Mouse (Mus musculus): ENCODE measurements around the gene Maml2. TPM values are rescaled to one million over a fixed set of nuclear protein-coding genes. Genes with fewer than 3 reads are reported as not detected.

Gene Maml2
- total RNA-seq (2021): 1 to 10 TPM; 5.5 to 6.2 TPM

DNA sequence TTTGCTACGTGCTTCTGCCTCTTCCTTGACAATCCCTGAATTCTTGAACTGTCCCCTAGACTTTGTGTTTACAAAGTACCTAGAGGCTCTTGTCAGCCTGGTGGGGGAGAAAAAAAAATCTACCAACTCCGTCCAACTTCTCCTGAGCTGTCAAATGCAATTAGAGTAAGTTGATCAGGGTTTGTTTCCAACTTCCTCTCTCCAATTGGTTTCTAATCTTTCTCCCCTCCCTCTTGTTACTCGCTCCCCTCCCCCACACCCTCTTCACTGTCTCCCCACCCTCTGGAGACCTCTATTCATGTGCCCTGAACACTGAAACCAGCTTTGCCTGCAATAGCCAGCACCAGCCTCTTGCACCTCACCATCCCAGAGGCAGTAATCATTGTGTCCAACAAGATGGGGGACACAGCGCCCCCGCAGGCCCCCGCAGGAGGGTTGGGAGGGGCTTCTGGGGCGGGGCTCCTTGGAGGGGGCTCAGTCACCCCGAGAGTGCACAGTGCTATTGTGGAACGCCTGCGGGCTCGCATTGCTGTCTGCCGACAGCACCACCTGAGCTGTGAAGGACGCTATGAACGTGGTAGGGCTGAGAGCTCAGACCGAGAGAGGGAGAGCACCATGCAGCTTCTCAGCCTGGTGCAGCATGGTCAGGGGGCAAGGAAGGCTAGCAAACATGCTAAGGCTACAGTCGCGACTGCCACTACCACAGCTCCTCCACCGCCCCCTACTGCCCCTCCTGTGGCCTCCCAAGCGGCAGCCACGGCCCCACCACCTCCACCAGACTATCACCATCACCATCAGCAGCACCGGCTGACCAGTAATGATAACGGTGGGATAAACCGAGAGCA is at the start of gene Maml2:
Maml2 (plus strand) TSS at position 290 of the 845 bp plus-strand sequence.
- intact Hi-C loops (cut with DNase I): loop anchor here (2.0 to 5.0 kb wide), 2 partner anchors 171 to 419 kb away; no protein-coding TSS in a partner anchor
- DNase-seq (ENCODE audit: low spot score in 2 of 2): peak; percentile 24 to 30

DNA sequence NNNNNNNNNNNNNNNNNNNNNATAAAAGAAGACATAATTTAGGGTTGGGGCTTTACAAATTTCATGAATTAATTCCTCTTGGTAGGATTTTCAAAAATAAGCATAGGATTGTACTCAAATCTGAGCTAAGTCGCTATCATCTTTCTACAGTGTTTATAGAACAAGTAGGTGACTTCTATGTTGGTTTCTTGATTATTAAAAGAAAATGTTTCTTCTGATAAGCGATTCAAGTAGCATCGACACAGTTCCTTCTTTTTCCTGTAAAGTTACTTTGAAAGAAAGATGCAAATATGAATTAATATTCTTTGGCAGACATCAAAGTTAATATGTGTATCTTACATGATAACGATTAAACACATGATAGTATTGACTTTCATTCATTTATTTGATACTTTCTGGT is 49.7 kb upstream of the Maml2 start:
- intact Hi-C loops (cut with DNase I): no loop called here
- no peak for DNase-seq (ENCODE audit: low spot score in 2 of 2)

- no peak for DNase-seq (ENCODE audit: low spot score in 2 of 2)
- intact Hi-C loops (cut with DNase I): no loop called here
These were observed 46.5 kb upstream of the Maml2 start for GRCm38 (mm10) chr9:13251251-13251650.

GRCm38 (mm10) chr9:13256726-13257125 is 41.0 kb upstream of the Maml2 start:
- DNase-seq (ENCODE audit: low spot score in 2 of 2): no peak
- intact Hi-C loops (cut with DNase I): no loop called here

DNA sequence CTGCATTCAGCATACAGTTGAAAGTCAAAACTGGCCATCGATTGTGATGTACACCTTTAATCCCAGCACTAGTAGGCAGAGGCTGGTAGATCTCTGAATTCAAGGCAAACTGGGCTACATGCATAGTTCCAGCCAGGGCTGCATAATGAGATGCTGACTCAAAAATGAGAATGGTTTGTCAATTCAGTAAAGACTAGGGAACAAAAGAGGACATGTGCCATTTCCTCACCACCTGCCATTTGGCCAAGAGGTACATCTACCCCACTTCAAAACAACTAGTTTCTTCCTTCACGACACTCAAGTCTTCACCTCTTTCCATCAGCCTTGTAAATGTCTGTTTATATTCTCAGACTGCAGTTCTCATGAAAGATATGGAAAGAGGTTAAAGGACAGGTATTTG is 39.6 kb upstream of the Maml2 start:
- DNase-seq (ENCODE audit: low spot score in 2 of 2): no peak
- intact Hi-C loops (cut with DNase I): no loop called here

DNA sequence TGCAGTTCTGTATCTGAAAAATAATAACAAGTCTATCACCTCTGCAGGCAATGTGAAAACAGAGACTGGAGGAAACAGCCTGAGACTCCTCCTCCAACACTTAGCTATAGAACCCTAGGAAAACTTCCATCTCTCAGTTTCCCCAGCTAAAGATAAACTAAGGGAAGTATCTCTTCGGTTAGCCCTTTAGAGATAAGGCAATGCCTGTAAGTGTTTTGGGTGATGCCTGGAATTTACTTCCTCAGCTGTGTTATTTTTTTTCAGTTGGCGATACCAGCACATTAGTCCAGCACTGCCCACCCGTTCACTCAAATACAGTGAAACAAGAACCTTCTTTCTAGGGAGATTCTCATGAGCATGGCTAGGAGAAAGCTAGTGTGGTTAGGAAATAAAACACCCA is 36.8 kb upstream of the Maml2 start:
- intact Hi-C loops (cut with DNase I): no loop called here
- DNase-seq (ENCODE audit: low spot score in 2 of 2): no peak

DNA sequence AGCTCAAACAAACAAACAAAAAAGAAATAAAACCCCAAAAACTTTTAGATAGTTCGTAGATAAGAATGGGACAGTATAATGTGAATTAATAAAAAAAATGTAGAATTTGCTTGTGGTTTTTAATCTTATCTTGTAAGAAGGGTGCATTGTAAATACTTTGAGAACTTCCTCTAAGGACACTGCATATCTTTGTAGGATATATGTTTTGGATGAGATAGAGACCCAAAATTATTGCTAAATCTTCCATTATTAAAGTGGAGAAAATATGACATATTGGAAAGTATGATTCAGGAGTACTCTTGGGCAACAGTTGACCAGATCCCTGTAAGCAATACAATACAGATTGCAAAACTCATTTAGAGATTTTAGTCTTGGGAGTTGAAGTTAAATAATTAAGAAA is 24.5 kb upstream of the Maml2 start:
- DNase-seq (ENCODE audit: low spot score in 2 of 2): no peak
- intact Hi-C loops (cut with DNase I): no loop called here

GRCm38 (mm10) chr9:13287482-13287881 is 10.3 kb upstream of the Maml2 start:
- intact Hi-C loops (cut with DNase I): no loop called here
- no peak for DNase-seq (ENCODE audit: low spot score in 2 of 2)

DNA sequence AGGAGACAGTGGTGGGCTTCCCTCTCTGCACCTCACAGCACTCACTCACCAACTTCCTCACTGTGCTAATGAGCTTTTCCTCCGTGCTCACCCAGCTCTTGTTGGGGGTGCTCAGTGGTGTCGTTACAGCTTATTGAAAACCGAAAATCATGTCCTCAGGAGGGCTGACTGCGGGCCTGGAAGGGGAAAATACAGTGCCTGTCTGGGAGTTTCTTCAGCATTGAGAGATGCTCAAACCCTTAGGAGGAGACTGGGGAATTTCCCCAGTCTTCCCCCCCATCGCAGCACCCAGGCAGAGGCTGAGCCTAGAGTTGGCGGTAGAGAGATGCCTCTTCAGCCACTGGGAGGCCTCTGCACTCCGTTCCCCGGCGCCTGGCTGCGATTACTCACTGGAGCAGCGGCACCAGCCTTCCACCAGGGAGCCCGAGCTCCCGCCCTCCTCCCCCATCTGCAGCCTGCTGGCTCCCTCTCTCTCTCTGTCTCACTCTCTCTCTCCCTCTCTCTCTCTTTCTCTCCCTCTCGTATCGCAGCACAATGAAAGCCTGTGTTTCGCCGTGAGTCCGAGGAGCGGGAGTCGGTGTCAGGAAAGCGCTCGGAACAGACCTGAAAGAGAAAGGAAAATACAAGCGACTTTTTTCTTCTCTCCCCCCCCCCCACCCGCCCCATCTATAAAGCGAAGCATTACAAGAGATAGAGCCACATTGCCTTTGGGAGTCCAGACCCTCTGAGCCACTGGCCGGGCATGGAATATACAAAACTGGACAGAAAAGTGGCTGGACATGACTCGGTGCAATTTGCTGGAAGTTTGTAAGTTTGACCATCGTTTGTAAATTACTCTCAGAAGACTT is 1.3 kb upstream of the Maml2 start:
- intact Hi-C loops (cut with DNase I): loop anchor here (1.0 to 5.0 kb wide), 3 partner anchors 172 to 421 kb away; no protein-coding TSS in a partner anchor
- peak; percentile 88 to 93 for DNase-seq (ENCODE audit: low spot score in 2 of 2)

- no peak for DNase-seq (ENCODE audit: low spot score in 2 of 2)
- intact Hi-C loops (cut with DNase I): loop anchor here (2.0 to 5.0 kb wide), 2 partner anchors 172 to 420 kb away; no protein-coding TSS in a partner anchor
These were observed 562 bp upstream of the Maml2 start for GRCm38 (mm10) chr9:13297122-13297667.

DNA sequence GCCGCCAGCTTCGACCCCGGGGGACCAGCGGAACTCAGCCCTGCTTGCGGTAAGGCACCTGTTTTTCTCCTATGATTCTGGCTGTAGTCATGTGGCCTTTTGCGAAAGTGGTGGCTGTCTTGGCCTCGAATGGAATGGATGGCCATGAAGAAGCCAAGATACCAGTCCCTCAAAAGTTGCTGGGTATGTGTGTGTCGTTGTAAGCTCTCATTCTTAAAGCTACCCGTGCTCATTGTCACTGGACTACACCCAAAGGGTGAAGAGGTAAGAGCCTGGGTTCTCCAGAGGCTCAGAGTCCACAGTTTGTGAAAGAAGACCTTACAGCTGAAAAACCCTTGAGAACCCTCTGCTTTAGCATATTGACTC is 739 bp downstream of the Maml2 start:
- intact Hi-C loops (cut with DNase I): loop anchor here (5.0 kb wide), 1 partner anchor 419 kb away; no protein-coding TSS in a partner anchor
- DNase-seq (ENCODE audit: low spot score in 2 of 2): no peak

DNA sequence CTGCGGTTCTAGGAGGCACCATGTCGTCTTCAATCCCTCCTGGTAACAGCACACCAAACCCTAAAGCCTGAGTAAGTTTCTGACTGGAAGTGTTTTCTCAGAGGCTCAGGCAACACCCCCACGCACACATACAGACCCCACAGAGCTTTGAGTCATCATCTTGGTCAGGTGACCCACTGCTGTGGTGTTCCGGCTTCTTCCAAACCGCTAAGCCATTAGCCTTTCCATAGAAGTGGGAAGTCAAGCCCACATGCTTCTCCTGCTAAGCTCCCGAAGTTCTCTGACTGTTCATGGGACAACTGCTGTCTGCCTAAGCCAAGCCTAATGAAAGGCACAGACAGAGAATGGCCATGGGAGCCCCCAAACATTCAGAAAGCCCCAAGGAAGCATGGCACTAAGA is 1.4 kb downstream of the Maml2 start:
- intact Hi-C loops (cut with DNase I): loop anchor here (5.0 kb wide), 1 partner anchor 418 kb away; no protein-coding TSS in a partner anchor
- DNase-seq (ENCODE audit: low spot score in 2 of 2): peak in 1 of 2 experiments; percentile 35

GRCm38 (mm10) chr9:13300041-13300441 is 2.3 kb downstream of the Maml2 start:
- intact Hi-C loops (cut with DNase I): no loop called here

DNA sequence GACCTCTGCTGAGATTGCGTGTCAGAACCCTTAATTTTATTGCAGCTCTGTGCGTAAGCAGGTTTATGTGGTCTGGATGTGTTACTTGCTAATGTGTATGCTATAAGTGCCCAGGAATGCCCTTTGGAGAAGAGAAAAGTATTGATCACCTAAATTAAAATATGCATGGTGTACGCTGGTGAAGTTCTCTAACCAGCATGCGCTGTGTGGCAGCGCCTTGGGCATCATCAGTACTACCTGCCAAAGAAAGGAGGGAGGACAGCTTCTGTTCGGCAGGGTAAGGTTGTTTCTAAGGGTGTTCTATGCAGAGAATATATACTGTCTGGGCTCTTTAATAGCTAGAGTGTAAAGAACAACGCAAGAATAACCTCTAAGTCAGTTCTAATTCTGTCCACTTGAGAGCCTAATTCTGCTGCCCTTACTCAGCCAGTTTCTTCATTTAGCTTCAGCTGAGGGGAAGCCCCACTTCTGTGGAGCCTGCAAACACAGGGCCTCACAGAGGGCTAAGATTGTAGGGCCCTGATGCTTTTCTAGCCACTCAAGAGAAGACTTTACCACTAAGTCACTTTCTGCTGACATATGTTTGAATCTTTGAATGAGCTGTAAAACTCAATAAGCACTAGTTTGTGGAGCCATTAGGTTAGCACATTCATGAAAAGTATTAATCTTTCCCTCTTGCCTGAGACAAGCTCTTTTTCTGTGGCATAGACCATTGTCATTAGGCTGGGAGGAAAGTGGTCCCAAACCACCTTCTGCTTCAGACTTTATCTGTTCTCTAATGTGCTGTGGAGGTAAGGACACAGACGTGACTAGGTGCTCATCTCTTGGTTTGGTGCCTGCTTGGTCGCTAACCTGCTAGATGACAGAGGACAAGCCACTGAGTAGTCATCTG is 3.4 kb downstream of the Maml2 start:
- intact Hi-C loops (cut with DNase I): no loop called here
- DNase-seq (ENCODE audit: low spot score in 2 of 2): no peak

More at GRCm38 (mm10) chr9:13300041-13300441, 2.3 kb downstream of the Maml2 start:
- DNase-seq (ENCODE audit: low spot score in 2 of 2): peak in 1 of 2 experiments; percentile 20

DNA sequence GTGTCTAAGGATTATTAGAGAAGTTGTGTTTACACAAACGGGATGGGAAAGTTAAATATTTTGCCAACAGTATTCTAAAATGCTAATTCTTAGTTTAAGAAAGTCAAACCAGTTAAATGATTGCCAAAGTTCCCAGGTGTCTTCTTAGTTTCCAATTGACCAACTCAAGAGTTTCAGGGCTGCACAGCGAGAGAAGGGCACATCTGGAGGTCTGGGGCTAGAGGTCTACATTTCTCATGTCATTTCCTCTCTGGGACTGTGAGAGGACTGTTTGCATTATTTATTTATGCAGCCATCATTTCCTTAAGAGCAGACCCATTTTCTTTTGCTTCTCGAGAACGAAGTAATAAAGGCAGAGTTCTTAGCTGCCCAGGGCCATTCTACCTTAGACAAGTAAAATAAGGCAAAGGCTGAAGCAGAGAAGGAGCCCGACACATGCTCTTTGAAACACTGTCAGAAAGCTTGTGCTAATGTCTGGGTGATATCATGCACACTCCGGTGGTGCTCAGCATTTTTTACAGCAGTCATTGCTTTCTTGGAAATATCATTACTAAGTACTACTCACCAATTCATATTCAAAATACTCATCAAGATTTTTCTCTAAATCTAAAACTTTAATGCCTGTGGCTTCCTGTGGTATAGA is 4.5 kb downstream of the Maml2 start:
- intact Hi-C loops (cut with DNase I): no loop called here
- no peak for DNase-seq (ENCODE audit: low spot score in 2 of 2)

DNA sequence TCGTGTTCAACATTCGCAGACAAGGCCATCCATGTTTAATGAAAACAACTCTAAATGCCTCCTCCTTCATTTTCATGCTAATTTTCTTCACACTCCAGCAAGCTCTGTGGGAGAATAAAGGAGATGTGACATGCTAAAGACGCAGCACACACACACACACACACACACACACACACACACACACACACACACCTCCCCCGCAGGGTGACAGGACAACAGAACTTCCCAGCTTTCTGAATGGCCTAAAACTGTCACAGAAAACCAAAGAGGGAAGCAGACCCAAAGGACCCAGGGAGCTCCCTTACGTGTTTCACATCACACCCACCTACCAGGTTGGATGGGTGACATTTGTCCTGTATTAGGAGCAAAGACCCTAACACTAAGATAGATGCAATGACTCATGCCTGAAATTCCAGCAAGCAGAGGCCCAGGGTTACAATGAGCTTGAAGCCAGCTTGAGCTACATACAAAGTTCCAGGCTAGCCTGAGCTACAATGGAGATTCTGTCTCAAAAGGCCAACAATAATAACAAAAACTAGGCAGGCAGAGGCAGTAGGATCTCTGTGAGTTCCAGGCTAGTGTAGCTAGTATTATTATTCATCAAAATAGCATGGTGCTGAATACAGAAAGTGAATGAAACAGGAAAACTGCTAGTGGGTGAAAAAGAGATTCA is 5.5 kb downstream of the Maml2 start:
- intact Hi-C loops (cut with DNase I): no loop called here

GRCm38 (mm10) chr9:13303976-13304375 is 6.2 kb downstream of the Maml2 start:
- no peak for DNase-seq (ENCODE audit: low spot score in 2 of 2)
- intact Hi-C loops (cut with DNase I): no loop called here

More for the DNA sequence above, 5.5 kb downstream of the Maml2 start:
- DNase-seq (ENCODE audit: low spot score in 2 of 2): no peak

DNA sequence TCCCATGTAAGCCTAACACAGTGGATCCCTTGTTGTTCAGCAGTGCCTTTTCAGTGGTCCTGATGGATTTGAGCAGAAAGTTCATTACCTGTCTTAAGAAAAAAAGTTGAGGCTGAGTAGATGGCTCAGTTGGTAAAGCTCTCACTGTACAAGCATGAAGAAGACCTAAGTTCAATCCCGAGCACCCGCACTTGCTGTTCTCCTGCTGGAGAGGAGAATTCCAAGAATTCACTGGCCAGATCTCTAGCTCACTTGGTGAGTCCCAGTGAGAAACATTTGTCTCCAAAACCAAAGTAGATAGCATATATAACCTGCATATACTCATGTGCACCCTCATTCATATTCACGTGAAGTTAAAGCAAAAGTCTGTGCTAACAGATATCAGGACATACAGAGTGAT is 8.7 kb downstream of the Maml2 start:
- DNase-seq (ENCODE audit: low spot score in 2 of 2): no peak
- intact Hi-C loops (cut with DNase I): no loop called here
